Mouse (Mus musculus) MEL (cell line): ENCODE data around the gene Mrtfb.

Source experiments
- CHD2 ChIP-seq: IDR thresholded peaks from 2 replicates; pipeline ENCODE4 v1.6.1; 2011; ENCODE audit warnings: low read length, improper control_type of control experiment
- CTCF ChIP-seq, 3 experiments: IDR thresholded peaks in 2 of 3; conservative IDR thresholded peaks in 1 of 3; 2 replicates each; pipeline ENCODE4 v1.5.1; 2011 to 2012; ENCODE audit warnings: low read length in 3 of 3, low read depth in 2 of 3, mild to moderate bottlenecking in 2 of 3, improper control_type of control experiment in 1 of 3, inconsistent platforms in 1 of 3, mixed read lengths in 1 of 3, moderate library complexity in 1 of 3; ENCODE audit not compliant: control insufficient read depth in 1 of 3, insufficient read depth in 1 of 3, poor library complexity in 1 of 3, severe bottlenecking in 1 of 3
- ELF1 ChIP-seq: IDR thresholded peaks from 2 replicates; pipeline ENCODE4 v1.6.1; 2014; ENCODE audit warnings: low read depth, mild to moderate bottlenecking, inconsistent platforms, low read length, improper control_type of control experiment, moderate library complexity
- POLR2A ChIP-seq, 2 experiments: IDR thresholded peaks; 2 replicates each; pipeline ENCODE4 v1.6.1; 2011 to 2012; ENCODE audit warnings: low read length in 2 of 2, mild to moderate bottlenecking in 2 of 2, control low read depth in 1 of 2, improper control_type of control experiment in 1 of 2, low read depth in 1 of 2, moderate library complexity in 1 of 2; ENCODE audit not compliant: control insufficient read depth in 1 of 2, insufficient read depth in 1 of 2, poor library complexity in 1 of 2
- POLR2AphosphoS2 ChIP-seq: IDR thresholded peaks from 2 replicates; pipeline ENCODE4 v1.6.1; 2011; ENCODE audit warnings: low read length, improper control_type of control experiment
- ZKSCAN1 ChIP-seq: IDR thresholded peaks from 2 replicates; pipeline ENCODE4 v1.6.1; 2012; ENCODE audit warnings: low read depth, mild to moderate bottlenecking, inconsistent platforms, low read length, improper control_type of control experiment, moderate library complexity

- TF ChIP-seq POLR2A (IDR thresholded peaks at IDR 0.05; ENCODE audit: control insufficient read depth in 1 of 2, insufficient read depth in 1 of 2, low read depth in 1 of 2, low read length in 2 of 2, poor library complexity in 1 of 2) (no peak), CHD2 (no peak), CTCF (IDR thresholded peaks at IDR 0.05 in 2 of 3, conservative IDR thresholded peaks at IDR 0.05 in 1 of 3; ENCODE audit: control insufficient read depth in 1 of 3, insufficient read depth in 1 of 3, low read depth in 2 of 3, low read length in 3 of 3, poor library complexity in 1 of 3, severe bottlenecking in 1 of 3) (no peak), POLR2AphosphoS2 (no peak), ZKSCAN1 (no peak), ELF1 (no peak)
Measured at GRCm38 (mm10) chr16:13257528-13257835, 1.2 kb downstream of the Mrtfb start.
